Mouse (Mus musculus): ENCODE data around the gene Epas1.

- TF ChIP-seq CTCF (IDR thresholded peaks at IDR 0.05; ENCODE audit: low read depth, low read length): no peak
- TF ChIP-seq POLR2A (IDR thresholded peaks at IDR 0.05; ENCODE audit: insufficient read depth, low read length): no peak
Measured at GRCm38 (mm10) chr17:86824502-86825162, 71.1 kb downstream of the Epas1 start.

Data from ES-Bruce4 (cell line).